Mouse (Mus musculus) testis, postnatal 10 days (tissue): ENCODE measurements around the gene Rbfox2.

Source experiments
- DNase-seq: peaks from one replicate; pipeline ENCODE4 v3.0.0; 2021; ENCODE audit warnings: low spot score

The Rbfox2 gene

GRCm38 (mm10) chr15:77142352-77142751 is 164.5 kb downstream of the Rbfox2 start:
- DNase-seq = no peak

- no peak for DNase-seq
Observed at GRCm38 (mm10) chr15:77141711-77142110, 165.1 kb downstream of the Rbfox2 start.

- no peak for DNase-seq
Observed at GRCm38 (mm10) chr15:77138282-77138681, 168.5 kb downstream of the Rbfox2 start.

- no peak for DNase-seq
Observed at GRCm38 (mm10) chr15:77134483-77134882, 172.3 kb downstream of the Rbfox2 start.

GRCm38 (mm10) chr15:77129154-77129553 is 177.7 kb downstream of the Rbfox2 start:
- no peak for DNase-seq

- DNase-seq = no peak
Observed at GRCm38 (mm10) chr15:77127737-77128136, 179.1 kb downstream of the Rbfox2 start.

GRCm38 (mm10) chr15:77126674-77127073 is 180.1 kb downstream of the Rbfox2 start:
- no peak for DNase-seq

GRCm38 (mm10) chr15:77124372-77125117 is 182.3 kb downstream of the Rbfox2 start:
- no peak for DNase-seq

- no peak for DNase-seq
Observed at GRCm38 (mm10) chr15:77122824-77123223, 184.0 kb downstream of the Rbfox2 start.

GRCm38 (mm10) chr15:77122208-77122607 is 184.6 kb downstream of the Rbfox2 start:
- no peak for DNase-seq

- no peak for DNase-seq
Observed at GRCm38 (mm10) chr15:77119666-77120065, 187.1 kb downstream of the Rbfox2 start.

GRCm38 (mm10) chr15:77117209-77117608 is 189.6 kb downstream of the Rbfox2 start:
- no peak for DNase-seq

- DNase-seq = no peak
Observed at GRCm38 (mm10) chr15:77116139-77116722, 190.6 kb downstream of the Rbfox2 start.

GRCm38 (mm10) chr15:77115456-77115855 is 191.3 kb downstream of the Rbfox2 start:
- no peak for DNase-seq

- no peak for DNase-seq
Observed at GRCm38 (mm10) chr15:77113591-77113990, 193.2 kb downstream of the Rbfox2 start.

GRCm38 (mm10) chr15:77112378-77112777 is 194.4 kb downstream of the Rbfox2 start:
- no peak for DNase-seq

- no peak for DNase-seq
Observed at GRCm38 (mm10) chr15:77111924-77112323, 194.9 kb downstream of the Rbfox2 start.

- DNase-seq = no peak
Observed at GRCm38 (mm10) chr15:77110452-77110851, 196.4 kb downstream of the Rbfox2 start.

- no peak for DNase-seq
Observed at GRCm38 (mm10) chr15:77107169-77107908, 199.5 kb downstream of the Rbfox2 start.

- no peak for DNase-seq
Observed at GRCm38 (mm10) chr15:77105273-77105672, 201.5 kb downstream of the Rbfox2 start.

- DNase-seq = no peak
Observed at GRCm38 (mm10) chr15:77104349-77105158, 202.2 kb downstream of the Rbfox2 start.

GRCm38 (mm10) chr15:77102685-77103084 is 204.1 kb downstream of the Rbfox2 start:
- DNase-seq = no peak
